ENCODE assay signal across 8 mouse cellular contexts in genomic region chr7:27673575-27674131, GRCm38 (mm10). TPM values are rescaled to one million over a fixed set of nuclear protein-coding genes. Genes with fewer than 3 reads are reported as not detected.
DNase-seq lines count a peak whose midpoint lies in the region; ATAC-seq and TF ChIP-seq lines count a peak whose summit lies in the region.

No protein-coding gene starts in this region.

- peak overlapping the region; percentile 99 for H3K4me2 ChIP-seq in lung, embryonic 14.5 days
- H3K4me2 ChIP-seq in heart, embryonic 12.5 days, result peak overlapping the region; percentile 100
- H3K4me2 ChIP-seq in midbrain, postnatal 0 days (ENCODE audit: low read depth, low read length, poor library complexity, severe bottlenecking), result peak overlapping the region; percentile 99

- peak overlapping the region; percentile 87 for H3K4me3 ChIP-seq in lung, embryonic 14.5 days (ENCODE audit: low read depth, low read length)
- peak overlapping the region; percentile 79 for H3K4me3 ChIP-seq in heart, embryonic 12.5 days
- peak overlapping the region; percentile 90 for H3K4me3 ChIP-seq in midbrain, postnatal 0 days (ENCODE audit: low read depth, low read length)

- no peaks in the 10 kb centered on the region for H3K27me3 ChIP-seq in lung, embryonic 14.5 days (ENCODE audit: insufficient read depth, low read length)
- H3K27me3 ChIP-seq in heart, embryonic 12.5 days (replicated peaks), result no peaks in the 10 kb centered on the region
- H3K27me3 ChIP-seq in midbrain, postnatal 0 days (ENCODE audit: insufficient read depth, low read length), result no peaks in the 10 kb centered on the region

- under 1% methylated on average over 46 of the region's 52 CpGs for WGBS in lung, embryonic 14.5 days
- WGBS in heart, embryonic 12.5 days, result 1% methylated on average over 49 of the region's 52 CpGs
- 1% methylated on average over 45 of the region's 52 CpGs for WGBS in midbrain, postnatal 0 days

- peak; percentile 40 for DNase-seq in lung, embryonic 14.5 days
- DNase-seq in lung, postnatal 14 days, result no peak
- DNase-seq in cerebellum, adult 11-12 months, result peak; percentile 74
- DNase-seq in kidney, postnatal 14 days, result peak; percentile 33
- DNase-seq in midbrain, postnatal 0 days (ENCODE audit: low spot score), result no peak
- DNase-seq in urinary bladder, postnatal 10 days (ENCODE audit: low spot score), result no peak
- DNase-seq in left cerebral cortex, adult 18-20 months (ENCODE audit: low spot score in 2 of 2), result no peak

- H3K9ac ChIP-seq in lung, embryonic 14.5 days, result peak overlapping the region; percentile 76
- peak overlapping the region; percentile 94 for H3K9ac ChIP-seq in heart, embryonic 12.5 days
- peak overlapping the region; percentile 91 for H3K9ac ChIP-seq in midbrain, postnatal 0 days (replicated peaks; ENCODE audit: low read length, poor library complexity, severe bottlenecking)

- H3K4me1 ChIP-seq in lung, embryonic 14.5 days (ENCODE audit: insufficient read depth), result peaks cover 12% of the 10 kb centered on the region; the same call in 1 of the 2 replicates
- H3K4me1 ChIP-seq in heart, embryonic 12.5 days (replicated peaks), result peaks cover 15% of the 10 kb centered on the region
- peaks cover 23% of the 10 kb centered on the region for H3K4me1 ChIP-seq in midbrain, postnatal 0 days (ENCODE audit: insufficient read depth, low read length)

- H3K36me3 ChIP-seq in lung, embryonic 14.5 days (ENCODE audit: insufficient read depth), result 0 out of 2 replicates have a peak, but pooled peaks cover 8% of the 10 kb centered on the region
- peaks cover 11% of the 10 kb centered on the region for H3K36me3 ChIP-seq in heart, embryonic 12.5 days
- peaks cover 4% of the 10 kb centered on the region; the same call in 1 of the 2 replicates for H3K36me3 ChIP-seq in midbrain, postnatal 0 days (ENCODE audit: insufficient read depth, low read length)

- H3K9me3 ChIP-seq in lung, embryonic 14.5 days (ENCODE audit: low read depth, low read length), result no peaks in the 10 kb centered on the region
- H3K9me3 ChIP-seq in heart, embryonic 12.5 days (replicated peaks), result no peaks in the 10 kb centered on the region
- no peaks in the 10 kb centered on the region for H3K9me3 ChIP-seq in midbrain, postnatal 0 days (ENCODE audit: low read length)

- TF ChIP-seq CTCF in lung, embryonic 14.5 days (IDR thresholded peaks at IDR 0.05; ENCODE audit: low read depth), result no peak
- TF ChIP-seq CTCF in midbrain, postnatal 0 days (IDR thresholded peaks at IDR 0.05), result no peak

- ATAC-seq in lung, embryonic 14.5 days (ENCODE audit: insufficient read depth), result peak; percentile 13; the same call in 1 of the 2 replicates
- ATAC-seq in heart, embryonic 12.5 days (ENCODE audit: insufficient number of reproducible peaks, low FRiP score), result peak; percentile 44
- 0 out of 2 replicates have a peak, but pooled peaks have one; percentile 29 for ATAC-seq in midbrain, postnatal 0 days (ENCODE audit: low FRiP score)

- H3K27ac ChIP-seq in lung, embryonic 14.5 days (ENCODE audit: low read depth), result no peak overlapping the region
- no peak overlapping the region for H3K27ac ChIP-seq in heart, embryonic 12.5 days (ENCODE audit: poor library complexity, severe bottlenecking)
- peak overlapping the region; percentile 93 for H3K27ac ChIP-seq in midbrain, postnatal 0 days (ENCODE audit: low read depth, low read length)

RNA-seq across cellular contexts. Expression of gene Map3k10, which starts 0.7 kb away (rescaled TPM):
- polyA plus RNA-seq in lung, embryonic 14.5 days (2014; fragmentation: Nextera tagmentation; extraction: Ambion mirVana), result 6.9 and 7.3 TPM in 2 replicates
- polyA plus RNA-seq in heart, embryonic 12.5 days (2016; fragmentation: Nextera tagmentation; extraction: Ambion mirVana), result 8.8 and 9.8 TPM in 2 replicates
- total RNA-seq in midbrain, postnatal 0 days (2014; rRNA removed), result 150 and 165 TPM in 2 replicates
- 24.4 and 24.5 TPM in 2 replicates for polyA plus RNA-seq in midbrain, postnatal 0 days (2015; fragmentation: Nextera tagmentation; extraction: Ambion mirVana)
- 100 to 1,000 TPM; 192 to 197 TPM for total RNA-seq in left cerebral cortex, adult 18-20 months (2021)

RNA-seq across cellular contexts. Expression of gene Zfp607b, which starts 15.5 kb away (rescaled TPM):
- polyA plus RNA-seq in lung, embryonic 14.5 days (2014; fragmentation: Nextera tagmentation; extraction: Ambion mirVana), result 3.6 and 5.5 TPM in 2 replicates
- 1.7 and 2.8 TPM in 2 replicates for polyA plus RNA-seq in heart, embryonic 12.5 days (2016; fragmentation: Nextera tagmentation; extraction: Ambion mirVana)
- 6.5 and 10.4 TPM in 2 replicates for total RNA-seq in midbrain, postnatal 0 days (2014; rRNA removed)
- polyA plus RNA-seq in midbrain, postnatal 0 days (2015; fragmentation: Nextera tagmentation; extraction: Ambion mirVana), result 9.2 and 9.5 TPM in 2 replicates
- 10 to 100 TPM; 10.9 to 11.1 TPM for total RNA-seq in left cerebral cortex, adult 18-20 months (2021)

RNA-seq across cellular contexts. Expression of gene Ttc9b, which starts 19.9 kb away (rescaled TPM):
- 0.32 and 0.41 TPM in 2 replicates for polyA plus RNA-seq in lung, embryonic 14.5 days (2014; fragmentation: Nextera tagmentation; extraction: Ambion mirVana)
- polyA plus RNA-seq in heart, embryonic 12.5 days (2016; fragmentation: Nextera tagmentation; extraction: Ambion mirVana), result 0.09 TPM in 1 of 2 replicates, not detected in the other
- 111 and 114 TPM in 2 replicates for total RNA-seq in midbrain, postnatal 0 days (2014; rRNA removed)
- 125 and 133 TPM in 2 replicates for polyA plus RNA-seq in midbrain, postnatal 0 days (2015; fragmentation: Nextera tagmentation; extraction: Ambion mirVana)
- 10 to 100 TPM; 88.9 to 93.4 TPM for total RNA-seq in left cerebral cortex, adult 18-20 months (2021)

RNA-seq across cellular contexts. Expression of gene Zfp60, which starts 57.5 kb away (rescaled TPM):
- polyA plus RNA-seq in lung, embryonic 14.5 days (2014; fragmentation: Nextera tagmentation; extraction: Ambion mirVana), result 37.5 and 39.3 TPM in 2 replicates
- polyA plus RNA-seq in heart, embryonic 12.5 days (2016; fragmentation: Nextera tagmentation; extraction: Ambion mirVana), result 20.2 TPM in 2 replicates
- total RNA-seq in midbrain, postnatal 0 days (2014; rRNA removed), result 32.1 and 38.6 TPM in 2 replicates
- polyA plus RNA-seq in midbrain, postnatal 0 days (2015; fragmentation: Nextera tagmentation; extraction: Ambion mirVana), result 38.1 and 40.9 TPM in 2 replicates
- 10 to 100 TPM; 35.7 to 36.0 TPM for total RNA-seq in left cerebral cortex, adult 18-20 months (2021)

Comparison
In these comparisons a context has a peak if more than half of its experiments do, and no peak if none do; other contexts are left out.
1. DNase-seq: peak in lung, embryonic 14.5 days (single experiment), cerebellum, adult 11-12 months (single experiment) and kidney, postnatal 14 days (single experiment); none in lung, postnatal 14 days (single experiment), midbrain, postnatal 0 days (single experiment), urinary bladder, postnatal 10 days (single experiment) and left cerebral cortex, adult 18-20 months (0 of 2).
2. RNA of gene Ttc9b, which starts 19.9 kb away (polyA plus RNA-seq): 125 to 133 TPM in midbrain, postnatal 0 days; 0.32 to 0.41 TPM in lung, embryonic 14.5 days and 0.09 TPM in heart, embryonic 12.5 days; every median in the first group is over 10 times any median in the second.
3. Peak in every context shown above with its lines, with median percentiles within 50 percentile points of each other: ATAC-seq, H3K4me2 ChIP-seq, H3K4me3 ChIP-seq and H3K9ac ChIP-seq.